Mouse (Mus musculus) heart, embryonic 14.5 days (tissue): Measurements from ENCODE around the gene Bmpr1a. TPM values are rescaled to one million over a fixed set of nuclear protein-coding genes. Genes with fewer than 3 reads are reported as not detected.
A peak's percentile ranks its signal among the peaks of the same experiment; 100 is the strongest.

Source experiments
- ATAC-seq: fragments of 200-750 bp; cut with Nextera tagmentation; 2 replicates; pipeline ENCODE4 v1.8.0; 2017; ENCODE audit warnings: low read depth, moderate TSS enrichment; ENCODE audit not compliant: insufficient number of reproducible peaks, insufficient read depth, low FRiP score
- H3K27ac ChIP-seq, 2 experiments: fragments of 200-500 bp in 1 of 2; fragments of 300-500 bp in 1 of 2; sonication (generic) in 1 of 2; replicated peaks in 1 of 2; 2 replicates each; pipeline ENCODE4 v1.5.1; 2012 to 2014; ENCODE audit warnings: low read depth in 2 of 2, low read length in 2 of 2, control low read depth in 1 of 2, mild to moderate bottlenecking in 1 of 2, mixed read lengths in 1 of 2; ENCODE audit not compliant: control insufficient read depth in 1 of 2, insufficient read depth in 1 of 2
- H3K27me3 ChIP-seq: fragments of 300-500 bp; sonication (generic); 2 replicates; pipeline ENCODE4 v1.6.1; 2014; ENCODE audit warnings: mild to moderate bottlenecking, low read length, control low read depth; ENCODE audit not compliant: control insufficient read depth, insufficient read depth
- H3K36me3 ChIP-seq: fragments of 300-500 bp; sonication (generic); 2 replicates; pipeline ENCODE4 v1.6.1; 2014; ENCODE audit warnings: mild to moderate bottlenecking, control low read depth, low read length, mixed read lengths; ENCODE audit not compliant: control insufficient read depth, insufficient read depth
- H3K4me1 ChIP-seq, 2 experiments: fragments of 200-500 bp in 1 of 2; fragments of 300-500 bp in 1 of 2; sonication (generic) in 1 of 2; 2 replicates each; pipeline ENCODE4 v1.6.1; 2012 to 2014; ENCODE audit warnings: low read length in 2 of 2, control low read depth in 1 of 2, mixed read lengths in 1 of 2; ENCODE audit not compliant: control insufficient read depth in 2 of 2, insufficient read depth in 2 of 2
- H3K4me2 ChIP-seq: fragments of 300-500 bp; sonication (generic); 2 replicates; pipeline ENCODE4 v1.6.1; 2014; ENCODE audit warnings: mild to moderate bottlenecking, low read length
- H3K4me3 ChIP-seq, 2 experiments: fragments of 200-500 bp in 1 of 2; fragments of 300-500 bp in 1 of 2; sonication (generic) in 1 of 2; 2 replicates each; pipeline ENCODE4 v1.5.1; 2012 to 2014; ENCODE audit warnings: low read length in 2 of 2, mild to moderate bottlenecking in 2 of 2, control low read depth in 1 of 2, low read depth in 1 of 2, moderate library complexity in 1 of 2; ENCODE audit not compliant: control insufficient read depth in 1 of 2, insufficient read depth in 1 of 2
- H3K9ac ChIP-seq: fragments of 300-500 bp; sonication (generic); 2 replicates; pipeline ENCODE4 v1.6.1; 2014; ENCODE audit warnings: mild to moderate bottlenecking, low read length
- H3K9me3 ChIP-seq: fragments of 300-500 bp; sonication (generic); 2 replicates; pipeline ENCODE4 v1.6.1; 2016; ENCODE audit warnings: low read length, control low read depth; ENCODE audit not compliant: control insufficient read depth
- WGBS: fragments of 180-500 bp; shearing (Covaris S2); extraction: QIAGEN DNeasy Blood & Tissue Kit; methylation state at CpG from one replicate; pipeline ENCODE4 v1.1.7; 2014; 5-methylcytosine and 5-hydroxymethylcytosine counted together
- polyA plus RNA-seq: library from polyadenylated mRNA; unstranded; fragments of >200 nt; fragmentation: Nextera tagmentation; extraction: Ambion mirVana; gene quantifications from 2 replicates; pipeline ENCODE4 v1.2.1, GENCODE M21; 2014

Bmpr1a gene
- polyA plus RNA-seq, 1 experiment from 2014 or later: 49.0 TPM

DNA sequence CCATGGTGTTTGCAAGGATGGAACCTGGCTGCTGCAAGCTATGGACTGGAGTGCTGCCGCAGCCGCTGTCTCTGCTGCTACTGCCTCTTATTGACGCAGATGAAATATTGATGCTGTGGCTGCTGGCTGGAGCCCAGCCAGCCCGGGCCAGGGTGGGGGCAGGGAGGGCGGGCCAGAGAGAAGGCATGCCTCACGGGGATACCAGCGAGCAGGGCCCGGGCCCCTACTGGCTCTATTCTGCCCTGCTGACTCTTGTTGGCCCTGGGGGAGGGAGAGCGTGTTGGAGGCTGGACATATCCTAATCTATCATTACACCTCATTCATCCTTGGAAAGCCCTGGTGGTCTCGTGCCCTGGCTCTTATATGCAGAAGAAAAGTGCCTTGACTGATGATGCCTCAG is 128.6 kb downstream of the Bmpr1a start, which contains the start of gene Sncg:
Sncg (minus strand) TSS at position 213 of the 400 bp plus-strand sequence.
- no peak for ATAC-seq
- no peaks in the 10 kb centered on the region for H3K27me3 ChIP-seq
- H3K36me3 ChIP-seq: no peaks in the 10 kb centered on the region
- peaks cover 20 to 28% of the 10 kb centered on the region in 2 experiments for H3K4me1 ChIP-seq
- peak within 1 kb of the TSS; percentile 15 to 66; a peak in 3 of 4 replicates for H3K27ac ChIP-seq
- peak within 1 kb of the TSS; percentile 42 for H3K4me2 ChIP-seq
- H3K9ac ChIP-seq: peak within 1 kb of the TSS; percentile 64
- 44% methylated on average over 10 of the region's 10 CpGs for WGBS
- H3K4me3 ChIP-seq: peak within 1 kb of the TSS; percentile 37 to 45
- H3K9me3 ChIP-seq: no peaks in the 10 kb centered on the region

DNA sequence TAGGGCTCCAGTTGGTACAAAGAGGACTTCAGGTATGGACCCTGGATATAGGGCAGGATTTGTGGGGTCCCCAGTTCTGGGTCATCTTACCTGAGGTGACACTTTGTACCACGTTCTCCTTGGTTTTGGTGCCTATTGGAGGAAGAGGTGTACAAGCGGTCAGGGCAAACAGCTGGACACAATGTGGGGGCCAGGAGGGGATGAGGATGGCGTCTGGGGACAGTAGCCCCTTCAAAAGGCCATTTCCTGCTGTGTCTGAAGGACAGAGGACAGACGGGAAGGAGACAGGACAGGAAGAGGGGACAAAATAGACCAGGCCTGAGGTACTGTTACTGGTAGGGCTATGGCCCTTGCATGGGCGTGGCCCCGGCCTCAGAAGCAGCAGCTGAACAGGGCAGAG is 129.6 kb downstream of the Bmpr1a start:
- no peaks in the 10 kb centered on the region for H3K9me3 ChIP-seq
- no peak overlapping the region for H3K9ac ChIP-seq
- WGBS: 75% methylated on average over 6 of the region's 6 CpGs
- H3K4me1 ChIP-seq: peaks cover 12 to 18% of the 10 kb centered on the region in 2 experiments
- no peak overlapping the region for H3K27ac ChIP-seq
- H3K4me3 ChIP-seq: no peak overlapping the region
- no peak overlapping the region for H3K4me2 ChIP-seq
- no peak for ATAC-seq
- H3K36me3 ChIP-seq: no peaks in the 10 kb centered on the region
- H3K27me3 ChIP-seq: no peaks in the 10 kb centered on the region

DNA sequence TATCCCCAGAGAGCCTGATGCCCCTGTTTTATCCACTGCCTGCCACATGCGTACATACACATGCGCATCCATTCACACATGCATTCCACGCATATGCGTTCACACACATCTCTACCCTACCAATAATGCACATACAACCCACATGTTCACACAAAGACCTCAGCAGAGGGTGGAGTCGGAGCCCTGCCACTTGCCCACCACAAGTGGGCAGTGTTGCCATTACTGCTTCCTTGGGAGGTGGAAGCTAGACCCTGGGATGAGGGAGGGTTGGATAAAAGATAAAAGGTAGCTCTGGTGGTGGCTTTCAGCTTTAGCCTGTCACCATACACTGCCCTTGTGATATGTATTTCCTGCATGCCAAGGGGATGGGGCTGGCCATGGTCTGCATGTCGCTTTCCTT is 130.5 kb downstream of the Bmpr1a start:
- Histone ChIP-seq H3K4me3 (no peak overlapping the region), H3K27me3 (no peaks in the 10 kb centered on the region), H3K4me2 (no peak overlapping the region), H3K27ac (no peak overlapping the region), H3K4me1 (peaks cover 6 to 13% of the 10 kb centered on the region in 2 experiments), H3K36me3 (no peaks in the 10 kb centered on the region), H3K9ac (no peak overlapping the region), H3K9me3 (no peaks in the 10 kb centered on the region)
- WGBS: 78% methylated on average over 6 of the region's 6 CpGs
- no peak for ATAC-seq

DNA sequence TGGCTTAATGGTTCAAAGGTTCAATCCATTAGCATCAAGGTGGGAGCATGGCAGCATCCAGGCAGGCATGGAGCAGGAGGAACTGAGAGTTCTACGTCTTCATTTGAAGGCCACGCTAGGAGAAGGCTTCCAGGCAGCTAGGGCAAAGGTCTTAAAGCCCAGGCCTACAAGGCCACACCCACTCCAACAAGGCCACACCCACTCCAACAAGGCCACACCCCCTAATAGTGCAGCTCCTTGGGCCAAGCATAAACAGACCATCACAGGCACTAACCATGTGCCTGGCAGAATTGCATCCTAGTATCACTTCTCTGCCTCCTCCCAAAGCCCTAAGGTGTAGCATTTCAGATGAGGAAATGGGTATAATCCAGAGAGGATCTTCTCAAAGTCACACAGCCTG is 131.4 kb downstream of the Bmpr1a start:
- Histone ChIP-seq H3K9ac (no peak overlapping the region), H3K27me3 (no peaks in the 10 kb centered on the region), H3K9me3 (no peaks in the 10 kb centered on the region), H3K4me1 (peaks cover 6 to 13% of the 10 kb centered on the region in 2 experiments), H3K36me3 (no peaks in the 10 kb centered on the region), H3K4me2 (no peak overlapping the region), H3K27ac (no peak overlapping the region), H3K4me3 (no peak overlapping the region)
- 73% methylated on average over 2 of the region's 2 CpGs for WGBS
- ATAC-seq: no peak

DNA sequence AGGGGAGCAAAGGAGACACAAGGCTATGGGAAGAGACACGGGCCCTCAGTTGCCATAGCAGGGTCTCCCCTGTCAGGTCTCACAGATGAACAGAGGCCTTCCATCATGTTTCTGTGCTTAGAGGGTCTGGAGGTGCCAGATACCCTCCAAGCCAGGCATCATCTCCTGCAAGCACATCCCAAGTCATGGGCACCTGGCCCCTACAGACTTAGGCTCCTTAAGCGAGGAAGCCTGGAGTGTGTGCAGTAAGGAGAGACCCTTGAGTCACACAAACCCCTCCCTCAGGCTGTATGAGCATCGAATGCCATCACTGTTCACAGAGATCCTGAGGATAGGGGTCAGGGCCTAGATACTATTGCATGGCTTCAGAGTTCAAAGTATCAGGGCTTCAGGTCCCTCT is 132.2 kb downstream of the Bmpr1a start:
- H3K27ac ChIP-seq: no peak overlapping the region
- no peak overlapping the region for H3K4me2 ChIP-seq
- peaks cover 6 to 13% of the 10 kb centered on the region in 2 experiments for H3K4me1 ChIP-seq
- WGBS: 82% methylated on average over 3 of the region's 3 CpGs
- no peaks in the 10 kb centered on the region for H3K27me3 ChIP-seq
- no peak for ATAC-seq
- H3K9ac ChIP-seq: no peak overlapping the region
- no peaks in the 10 kb centered on the region for H3K36me3 ChIP-seq
- no peaks in the 10 kb centered on the region for H3K9me3 ChIP-seq
- no peak overlapping the region for H3K4me3 ChIP-seq

DNA sequence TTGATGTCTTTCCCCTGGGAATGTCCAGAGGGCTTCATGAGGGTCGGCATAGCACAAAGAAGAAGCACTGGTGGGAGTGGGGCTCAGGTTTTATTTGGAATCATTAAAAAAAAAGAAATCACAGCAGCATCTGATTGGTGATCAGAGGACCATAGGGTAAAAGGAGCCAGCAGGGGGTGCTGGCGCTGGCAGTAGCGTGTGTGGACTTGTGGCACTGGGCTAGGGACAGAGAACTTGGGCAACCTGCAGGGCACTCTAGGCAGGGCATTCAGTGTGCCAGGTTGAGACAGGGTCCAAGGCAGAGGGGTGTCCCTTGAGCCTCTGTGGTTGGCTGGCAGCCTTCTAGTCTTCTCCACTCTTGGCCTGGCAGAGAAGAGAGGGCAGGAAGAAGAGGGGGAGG is 132.9 kb downstream of the Bmpr1a start:
- WGBS: 54% methylated on average over 3 of the region's 3 CpGs
- H3K4me3 ChIP-seq: no peak overlapping the region
- no peaks in the 10 kb centered on the region for H3K36me3 ChIP-seq
- H3K9me3 ChIP-seq: no peaks in the 10 kb centered on the region
- peaks cover 6 to 13% of the 10 kb centered on the region in 2 experiments for H3K4me1 ChIP-seq
- no peak for ATAC-seq
- H3K9ac ChIP-seq: no peak overlapping the region
- H3K27ac ChIP-seq: no peak overlapping the region
- no peaks in the 10 kb centered on the region for H3K27me3 ChIP-seq
- no peak overlapping the region for H3K4me2 ChIP-seq

DNA sequence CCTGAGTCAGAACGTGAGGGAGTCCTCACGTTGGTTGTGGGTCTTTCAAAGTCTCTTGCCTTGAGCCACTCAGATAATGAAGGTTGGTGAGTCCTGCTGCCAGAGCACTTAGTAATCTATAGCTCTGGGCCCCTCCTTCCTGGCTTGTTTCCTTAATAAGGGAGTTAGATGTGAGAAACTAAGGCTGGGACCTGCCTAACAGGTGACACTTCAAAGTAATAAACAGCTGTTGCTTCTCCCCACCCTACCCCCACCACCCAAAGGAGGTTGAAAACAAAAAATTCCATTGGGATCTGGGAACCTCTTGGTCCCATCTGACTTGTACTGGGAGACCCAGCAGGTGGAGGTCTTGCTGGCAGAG is 138.0 kb downstream of the Bmpr1a start:
- WGBS: 88% methylated on average over 2 of the region's 2 CpGs
- Histone ChIP-seq H3K9me3 (no peaks in the 10 kb centered on the region), H3K27ac (no peak overlapping the region), H3K27me3 (0 out of 2 replicates have a peak, but pooled peaks cover 3% of the 10 kb centered on the region), H3K9ac (no peak overlapping the region), H3K4me1 (peaks cover 2 to 5% of the 10 kb centered on the region in 2 experiments; a peak in 2 of 4 replicates), H3K4me2 (no peak overlapping the region), H3K36me3 (no peaks in the 10 kb centered on the region), H3K4me3 (no peak overlapping the region)
- no peak for ATAC-seq
